Mouse (Mus musculus): Measurements from ENCODE around the gene Olfr1291-ps1.

Olfr1291-ps1 gene

GRCm38 (mm10) chr2:111496880-111497279 is at the start of gene Olfr1291-ps1:
Olfr1291-ps1 (plus strand) TSS chr2:111497180.
- no peak for DNase-seq (ENCODE audit: low spot score)

GRCm38 (mm10) chr2:111448842-111449241 is 48.1 kb upstream of the Olfr1291-ps1 start, which contains the start of gene Olfr1287:
Olfr1287 (plus strand) TSS chr2:111449142.
- no peak for DNase-seq (ENCODE audit: low spot score)

GRCm38 (mm10) chr2:111473801-111474200 is 23.2 kb upstream of the Olfr1291-ps1 start, which contains the start of gene Olfr1288:
Olfr1288 (plus strand) TSS chr2:111474101.
- no peak for DNase-seq (ENCODE audit: low spot score)

- no peak for DNase-seq (ENCODE audit: low spot score)
These were observed 16.5 kb upstream of the Olfr1291-ps1 start, which contains the start of gene Olfr1289 for GRCm38 (mm10) chr2:111480519-111480918. Olfr1289 (plus strand) TSS chr2:111480819.

- no peak for DNase-seq (ENCODE audit: low spot score)
These were observed 3.3 kb upstream of the Olfr1291-ps1 start, which contains the start of gene Olfr1290 for GRCm38 (mm10) chr2:111493729-111494128. Olfr1290 (minus strand) TSS chr2:111493829.

GRCm38 (mm10) chr2:111517451-111517850 is 20.5 kb downstream of the Olfr1291-ps1 start:
- DNase-seq (ENCODE audit: low spot score): no peak

- DNase-seq (ENCODE audit: low spot score): no peak
These were observed 27.9 kb downstream of the Olfr1291-ps1 start, which contains the start of gene Olfr1293-ps for GRCm38 (mm10) chr2:111524903-111525302. Olfr1293-ps (plus strand) TSS chr2:111525203.

GRCm38 (mm10) chr2:111540191-111540590 is 43.2 kb downstream of the Olfr1291-ps1 start, which contains the start of gene Olfr1294:
Olfr1294 (minus strand) TSS chr2:111540291.
- DNase-seq (ENCODE audit: low spot score): no peak
